In the genomic region with DNA sequence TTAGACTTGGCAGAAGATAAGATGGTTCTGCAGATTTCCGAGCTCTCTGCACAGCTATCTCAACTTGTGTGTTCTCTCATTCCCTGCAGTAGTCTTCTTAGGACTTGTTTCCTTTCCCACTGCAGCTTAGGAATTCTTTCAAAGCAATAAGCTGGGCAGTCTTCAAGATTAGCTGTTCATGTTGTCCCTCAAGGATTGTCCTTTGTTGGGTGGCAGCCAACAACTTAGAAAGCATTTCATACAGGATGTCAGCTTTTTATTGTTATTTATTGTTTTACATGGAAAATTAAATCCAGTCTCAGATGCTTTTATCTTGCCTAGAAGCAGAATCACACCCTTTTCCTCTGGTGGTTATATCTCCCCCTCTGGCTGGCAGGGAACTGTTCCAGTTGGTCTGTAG, we compare ENCODE assay signal across 27 mouse cellular contexts. TPM values are rescaled to one million over a fixed set of nuclear protein-coding genes. Genes with fewer than 3 reads are reported as not detected.
DNase-seq lines count a peak whose midpoint lies in the region; ATAC-seq and TF ChIP-seq lines count a peak whose summit lies in the region.
"Had no signal": no experiment of that assay in that cellular context is flagged by ENCODE, and none has a peak within 500 bp of the region (broad histone marks: within the 10 kb centered on the region; RNA-seq: fewer than 3 reads in every experiment).

No protein-coding gene starts in this region.

- no peak overlapping the region for H3K27ac ChIP-seq in kidney, postnatal 0 days
- no peak overlapping the region for H3K27ac ChIP-seq in lung, embryonic 14.5 days (ENCODE audit: low read depth)
- H3K27ac ChIP-seq in heart, embryonic 12.5 days (ENCODE audit: poor library complexity, severe bottlenecking), result no peak overlapping the region
- H3K27ac ChIP-seq: embryonic facial prominence, embryonic 10.5 days; embryonic facial prominence, embryonic 15.5 days; forebrain, embryonic 12.5 days; heart, embryonic 10.5 days; hindbrain, embryonic 13.5 days; liver, embryonic 13.5 days; lung, embryonic 15.5 days; midbrain, embryonic 12.5 days; neural tube, embryonic 13.5 days had no signal

- peak; percentile 4 for DNase-seq in gastrocnemius, postnatal 14 days
- DNase-seq in gastrocnemius, postnatal 4 days (ENCODE audit: low spot score in 2 of 2), result no peak
- peak; percentile 51 for DNase-seq in kidney, postnatal 0 days (ENCODE audit: low spot score)
- no peak for DNase-seq in kidney, adult 11 months
- peak; percentile 23 for DNase-seq in lung, embryonic 14.5 days
- DNase-seq in lung, postnatal 25 days (ENCODE audit: low spot score), result no peak
- DNase-seq in kidney, postnatal 4 days, result peak; percentile 11 to 31
- DNase-seq: cerebellum, adult 2 months; cerebellum, postnatal 14 days; forebrain, postnatal 0 days; heart, postnatal 4 days; layer of hippocampus, postnatal 36 days; left cerebral cortex, postnatal 4 days; liver, embryonic 13.5 days; lung, postnatal 4 days had no signal

- 61% methylated on average over 1 of the region's 1 CpGs for WGBS in kidney, postnatal 0 days
- 71% methylated on average over 1 of the region's 1 CpGs for WGBS in lung, embryonic 14.5 days
- 60% methylated on average over 1 of the region's 1 CpGs for WGBS in heart, embryonic 12.5 days

- no peaks in the 10 kb centered on the region for H3K9me3 ChIP-seq in kidney, postnatal 0 days (replicated peaks; ENCODE audit: low read length)
- no peaks in the 10 kb centered on the region for H3K9me3 ChIP-seq in lung, embryonic 14.5 days (ENCODE audit: low read depth, low read length)
- H3K9me3 ChIP-seq in heart, embryonic 12.5 days (replicated peaks), result no peaks in the 10 kb centered on the region
- H3K9me3 ChIP-seq: embryonic facial prominence, embryonic 10.5 days; embryonic facial prominence, embryonic 15.5 days; forebrain, embryonic 12.5 days; heart, embryonic 10.5 days; hindbrain, embryonic 13.5 days; liver, embryonic 13.5 days; lung, embryonic 15.5 days; megakaryocyte, embryonic 14.5 days; midbrain, embryonic 12.5 days; neural tube, embryonic 13.5 days had no signal

- no peak overlapping the region for H3K9ac ChIP-seq in kidney, postnatal 0 days (ENCODE audit: low read depth, low read length)
- H3K9ac ChIP-seq in lung, embryonic 14.5 days, result no peak overlapping the region
- H3K9ac ChIP-seq in heart, embryonic 12.5 days, result no peak overlapping the region
- H3K9ac ChIP-seq: embryonic facial prominence, embryonic 15.5 days; forebrain, embryonic 12.5 days; forebrain, postnatal 0 days; hindbrain, embryonic 13.5 days; liver, embryonic 13.5 days; lung, embryonic 15.5 days; midbrain, embryonic 12.5 days; neural tube, embryonic 13.5 days had no signal

- H3K4me1 ChIP-seq in kidney, postnatal 0 days (replicated peaks; ENCODE audit: insufficient read depth, low read length), result no peaks in the 10 kb centered on the region
- H3K4me1 ChIP-seq in lung, embryonic 14.5 days (ENCODE audit: insufficient read depth), result no peaks in the 10 kb centered on the region
- no peaks in the 10 kb centered on the region for H3K4me1 ChIP-seq in heart, embryonic 12.5 days (replicated peaks)
- H3K4me1 ChIP-seq: embryonic facial prominence, embryonic 10.5 days; embryonic facial prominence, embryonic 15.5 days; forebrain, embryonic 12.5 days; heart, embryonic 10.5 days; hindbrain, embryonic 13.5 days; lung, embryonic 15.5 days; megakaryocyte, embryonic 14.5 days; midbrain, embryonic 12.5 days; neural tube, embryonic 13.5 days had no signal

- intact Hi-C loops in gastrocnemius, postnatal 14 days (cut with DNase I; ENCODE audit: low total_unique reads), result no loop called here

- H3K4me2 ChIP-seq in kidney, postnatal 0 days (ENCODE audit: low read length), result no peak overlapping the region
- no peak overlapping the region for H3K4me2 ChIP-seq in lung, embryonic 14.5 days
- no peak overlapping the region for H3K4me2 ChIP-seq in heart, embryonic 12.5 days
- H3K4me2 ChIP-seq: embryonic facial prominence, embryonic 15.5 days; forebrain, embryonic 12.5 days; hindbrain, embryonic 13.5 days; liver, embryonic 13.5 days; lung, embryonic 15.5 days; midbrain, embryonic 12.5 days; neural tube, embryonic 13.5 days had no signal

- peaks cover 19% of the 10 kb centered on the region; the same call in 1 of the 2 replicates for H3K36me3 ChIP-seq in kidney, postnatal 0 days (ENCODE audit: insufficient read depth, low read length)
- H3K36me3 ChIP-seq in lung, embryonic 14.5 days (ENCODE audit: insufficient read depth), result peaks cover 83% of the 10 kb centered on the region
- H3K36me3 ChIP-seq in heart, embryonic 12.5 days, result peaks cover 72% of the 10 kb centered on the region

- TF ChIP-seq CTCF in kidney, postnatal 0 days (IDR thresholded peaks at IDR 0.05; ENCODE audit: low read depth), result 0 out of 2 replicates have a peak, but pooled peaks have one; percentile 28
- TF ChIP-seq CTCF in lung, embryonic 14.5 days (IDR thresholded peaks at IDR 0.05; ENCODE audit: low read depth), result no peak

- no peak for ATAC-seq in kidney, postnatal 0 days (replicated peaks; ENCODE audit: low FRiP score, low read depth)
- no peak for ATAC-seq in lung, embryonic 14.5 days (ENCODE audit: insufficient read depth)
- ATAC-seq in heart, embryonic 12.5 days (ENCODE audit: insufficient number of reproducible peaks, low FRiP score), result no peak
- ATAC-seq: CD4-positive, CD25-positive, alpha-beta regulatory T cell, adult 4 months; forebrain, postnatal 0 days had no signal

- H3K4me3 ChIP-seq in kidney, postnatal 0 days (replicated peaks; ENCODE audit: low read depth, low read length), result no peak overlapping the region
- no peak overlapping the region for H3K4me3 ChIP-seq in lung, embryonic 14.5 days (ENCODE audit: low read depth, low read length)
- no peak overlapping the region for H3K4me3 ChIP-seq in heart, embryonic 12.5 days
- H3K4me3 ChIP-seq: embryonic facial prominence, embryonic 10.5 days; embryonic facial prominence, embryonic 15.5 days; forebrain, embryonic 12.5 days; heart, embryonic 10.5 days; hindbrain, embryonic 13.5 days; liver, embryonic 13.5 days; lung, embryonic 15.5 days; megakaryocyte, embryonic 14.5 days; midbrain, embryonic 12.5 days; neural tube, embryonic 13.5 days had no signal

- no peaks in the 10 kb centered on the region for H3K27me3 ChIP-seq in kidney, postnatal 0 days (ENCODE audit: insufficient read depth, low read length)
- no peaks in the 10 kb centered on the region for H3K27me3 ChIP-seq in lung, embryonic 14.5 days (ENCODE audit: insufficient read depth, low read length)
- no peaks in the 10 kb centered on the region for H3K27me3 ChIP-seq in heart, embryonic 12.5 days (replicated peaks)
- H3K27me3 ChIP-seq: embryonic facial prominence, embryonic 15.5 days; forebrain, embryonic 12.5 days; hindbrain, embryonic 13.5 days; liver, embryonic 13.5 days; lung, embryonic 15.5 days; megakaryocyte, embryonic 14.5 days; midbrain, embryonic 12.5 days; neural tube, embryonic 13.5 days had no signal

RNA-seq across cellular contexts. Expression of gene Tefm, which starts 25.6 kb away (rescaled TPM):
- total RNA-seq in gastrocnemius, postnatal 14 days (2021), result 10 to 100 TPM; 20.4 to 20.7 TPM
- total RNA-seq in gastrocnemius, postnatal 4 days (2021), result 10 to 100 TPM; 18.2 to 19.7 TPM
- polyA plus RNA-seq in kidney, postnatal 0 days (2015; fragmentation: Nextera tagmentation; extraction: Ambion mirVana), result 35.9 and 36.5 TPM in 2 replicates
- polyA plus RNA-seq in lung, embryonic 14.5 days (2014; fragmentation: Nextera tagmentation; extraction: Ambion mirVana), result 27.7 and 29.0 TPM in 2 replicates
- polyA plus RNA-seq in heart, embryonic 12.5 days (2016; fragmentation: Nextera tagmentation; extraction: Ambion mirVana), result 27.0 and 27.2 TPM in 2 replicates

RNA-seq across cellular contexts. Expression of gene Atad5, which starts 27.2 kb away (rescaled TPM):
- 1 to 10 TPM; 1.3 to 1.7 TPM for total RNA-seq in gastrocnemius, postnatal 14 days (2021)
- 1 to 10 TPM; 6.6 to 7.2 TPM for total RNA-seq in gastrocnemius, postnatal 4 days (2021)
- polyA plus RNA-seq in kidney, postnatal 0 days (2015; fragmentation: Nextera tagmentation; extraction: Ambion mirVana), result 4.9 and 6.0 TPM in 2 replicates
- polyA plus RNA-seq in lung, embryonic 14.5 days (2014; fragmentation: Nextera tagmentation; extraction: Ambion mirVana), result 16.2 and 16.3 TPM in 2 replicates
- 6.9 and 8.3 TPM in 2 replicates for polyA plus RNA-seq in heart, embryonic 12.5 days (2016; fragmentation: Nextera tagmentation; extraction: Ambion mirVana)

RNA-seq across cellular contexts. Expression of gene Crlf3, which starts 35.6 kb away (rescaled TPM):
- 10 to 100 TPM in 1 of 2 experiments, 1 to 10 TPM in 1; 7.4 to 10.8 TPM for total RNA-seq in gastrocnemius, postnatal 14 days (2021)
- 10 to 100 TPM; 22.4 to 26.0 TPM for total RNA-seq in gastrocnemius, postnatal 4 days (2021)
- polyA plus RNA-seq in kidney, postnatal 0 days (2015; fragmentation: Nextera tagmentation; extraction: Ambion mirVana), result 26.5 and 26.9 TPM in 2 replicates
- 41.7 and 42.3 TPM in 2 replicates for polyA plus RNA-seq in lung, embryonic 14.5 days (2014; fragmentation: Nextera tagmentation; extraction: Ambion mirVana)
- polyA plus RNA-seq in heart, embryonic 12.5 days (2016; fragmentation: Nextera tagmentation; extraction: Ambion mirVana), result 40.1 and 43.5 TPM in 2 replicates

RNA-seq across cellular contexts. Expression of gene Adap2, which starts 37.5 kb away (rescaled TPM):
- 10 to 100 TPM in 1 of 2 experiments, 1 to 10 TPM in 1; 7.4 to 10.7 TPM for total RNA-seq in gastrocnemius, postnatal 14 days (2021)
- 1 to 10 TPM; 4.6 to 6.2 TPM for total RNA-seq in gastrocnemius, postnatal 4 days (2021)
- polyA plus RNA-seq in kidney, postnatal 0 days (2015; fragmentation: Nextera tagmentation; extraction: Ambion mirVana), result 3.6 and 4.3 TPM in 2 replicates
- polyA plus RNA-seq in lung, embryonic 14.5 days (2014; fragmentation: Nextera tagmentation; extraction: Ambion mirVana), result 1.1 and 1.6 TPM in 2 replicates
- polyA plus RNA-seq in heart, embryonic 12.5 days (2016; fragmentation: Nextera tagmentation; extraction: Ambion mirVana), result 0.51 and 0.92 TPM in 2 replicates
- total RNA-seq: granulocyte monocyte progenitor cell, adult 5-6 weeks had no signal

Comparison
In these comparisons a context has a peak if more than half of its experiments do, and no peak if none do; other contexts are left out.
1. DNase-seq: peak in gastrocnemius, postnatal 14 days (single experiment), kidney, postnatal 0 days (single experiment), lung, embryonic 14.5 days (single experiment) and kidney, postnatal 4 days (2 of 2); none in gastrocnemius, postnatal 4 days (0 of 2), kidney, adult 11 months (single experiment) and lung, postnatal 25 days (single experiment).